Comparison of ENCODE assay signal across 1 mouse cellular context in genomic region chr7:126471853-126472252, GRCm38 (mm10).
TF ChIP-seq lines count a peak whose summit lies in the region.

No protein-coding gene starts in this region.

TF ChIP-seq in MEL, 35 proteins besides CTCF, POLR2A, EP300 and RAD21 (continued from another document):
- TF ChIP-seq KAT2A (conservative IDR thresholded peaks at IDR 0.05; ENCODE audit: low read depth, low read length) (no peak), MAX (IDR thresholded peaks at IDR 0.05; ENCODE audit: low read length) (no peak), RCOR1 (IDR thresholded peaks at IDR 0.05; ENCODE audit: low read depth, low read length) (no peak), POLR2AphosphoS2 (IDR thresholded peaks at IDR 0.05; ENCODE audit: low read length) (0 out of 2 replicates have a peak, but pooled peaks have one; percentile 54), MYC (IDR thresholded peaks at IDR 0.05; ENCODE audit: low read depth, low read length) (no peak)
